Mouse (Mus musculus) adrenal gland, postnatal 25 days (tissue): ENCODE measurements around the gene Gm7029. TPM values are rescaled to one million over a fixed set of nuclear protein-coding genes. Genes with fewer than 3 reads are reported as not detected.
"Not testable (repeated sequence)": the region's sequence is repeated elsewhere in the genome, so short reads cannot be mapped to it uniquely, and the experiment has no call there.

Experiments
- DNase-seq: peaks from one replicate; pipeline ENCODE4 v3.0.0; 2021; ENCODE audit warnings: mixed read lengths
- long read RNA-seq: library from polyadenylated mRNA; stranded (forward); transcript quantifications from one replicate; pipeline ENCODE4 v2.0.0, GENCODE M21; 2021
- total RNA-seq: library from RNA; stranded (reverse); gene quantifications from 2 replicates; pipeline ENCODE4 v1.2.3, GENCODE M21; 2021

Gene Gm7029
- total RNA-seq: not detected in 2 replicates
- long read RNA-seq: 0 reads

DNA sequence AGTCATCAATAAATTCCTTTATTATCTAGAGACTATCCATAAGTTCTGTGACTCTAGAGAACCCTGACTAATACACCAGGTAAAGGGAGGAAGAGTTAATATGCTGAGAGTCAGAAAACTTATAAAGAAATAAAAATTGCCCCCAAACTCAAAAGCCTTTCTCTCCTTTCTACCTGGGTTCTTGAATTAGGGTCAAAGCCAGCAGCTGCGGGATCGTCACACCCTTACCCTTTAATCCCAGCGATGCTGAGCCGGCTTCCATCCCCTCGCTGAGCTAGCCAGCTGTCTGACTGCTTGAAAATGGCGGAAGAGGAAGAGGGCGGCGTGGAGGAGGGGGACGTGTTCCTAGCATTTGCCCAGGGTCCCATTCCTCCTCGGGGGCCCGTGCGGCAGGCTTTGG lies at the start of gene Gm7029:
Gene Gm7029, plus strand, starts transcription at position 301 of the 400 bp plus-strand sequence.
- DNase-seq: not testable (repeated sequence)

DNA sequence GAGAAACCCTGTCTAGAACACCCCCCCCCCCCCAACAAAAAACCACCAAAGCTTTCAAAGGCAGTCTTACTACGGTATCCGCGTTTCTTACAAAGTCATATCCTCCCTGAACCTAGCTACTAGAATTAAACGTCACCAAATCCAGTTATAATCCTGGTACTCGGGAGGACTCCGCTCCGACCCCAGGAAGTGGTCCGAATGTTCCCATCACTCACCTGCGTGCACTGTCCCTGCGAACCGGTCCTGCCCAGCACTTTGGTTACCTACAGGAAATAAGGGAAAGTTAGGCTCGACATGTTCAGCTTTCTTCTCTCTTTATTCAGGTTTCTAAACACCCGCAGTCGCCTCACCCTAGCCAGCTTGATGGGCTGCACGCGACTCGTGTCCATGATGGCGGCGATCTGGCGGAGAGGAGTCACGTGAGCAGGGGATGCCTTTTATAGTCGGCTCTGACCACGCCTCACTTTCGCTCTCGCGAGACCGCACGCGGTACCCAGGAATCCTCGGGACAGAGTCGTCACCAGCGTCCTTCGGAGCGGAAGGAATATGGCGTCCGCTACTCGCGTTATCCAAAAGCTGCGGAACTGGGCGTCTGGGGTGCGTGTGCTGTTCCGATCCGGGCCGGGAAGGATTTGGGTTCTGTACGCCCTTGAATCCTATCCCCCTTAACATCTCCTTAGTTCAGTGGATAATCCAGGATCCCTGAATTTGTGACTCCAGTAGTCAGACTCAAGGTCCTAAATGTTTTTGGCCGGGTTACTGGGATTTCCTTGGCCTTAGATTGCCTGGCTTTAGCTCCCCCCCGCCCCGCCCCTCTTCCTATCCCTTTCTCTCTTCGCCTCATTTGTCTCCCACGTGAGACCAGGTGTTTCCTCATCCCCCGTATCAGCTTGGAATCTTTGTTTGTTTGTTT lies 49.3 kb upstream of the Gm7029 start, which contains the start of the genes Rps28 and Ndufa7:
Gene Rps28, minus strand, starts transcription at position 479 of the 913 bp plus-strand sequence.
Gene Ndufa7, plus strand, starts transcription at position 489 of the 913 bp plus-strand sequence.
- peak; percentile 95 for DNase-seq

DNA sequence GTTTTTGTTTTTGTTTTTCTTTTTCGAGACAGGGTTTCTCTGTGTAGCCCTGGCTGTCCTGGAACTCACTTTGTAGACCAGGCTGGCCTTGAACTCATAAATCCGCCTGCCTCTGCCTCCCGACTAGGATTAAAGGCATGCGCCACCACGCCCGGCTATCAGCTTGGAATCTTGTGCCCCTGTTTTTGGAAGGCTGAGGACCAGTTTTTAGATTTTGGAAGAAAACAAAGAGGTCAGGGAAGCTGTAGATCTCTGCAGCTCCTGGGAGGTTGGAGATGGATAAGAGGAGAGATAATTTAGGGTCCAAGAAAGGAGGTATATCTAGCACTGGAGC lies 48.7 kb upstream of the Gm7029 start:
- not testable (repeated sequence) for DNase-seq

- no peak for DNase-seq
These were observed 48.2 kb upstream of the Gm7029 start for GRCm38 (mm10) chr17:33825462-33825861.

DNA sequence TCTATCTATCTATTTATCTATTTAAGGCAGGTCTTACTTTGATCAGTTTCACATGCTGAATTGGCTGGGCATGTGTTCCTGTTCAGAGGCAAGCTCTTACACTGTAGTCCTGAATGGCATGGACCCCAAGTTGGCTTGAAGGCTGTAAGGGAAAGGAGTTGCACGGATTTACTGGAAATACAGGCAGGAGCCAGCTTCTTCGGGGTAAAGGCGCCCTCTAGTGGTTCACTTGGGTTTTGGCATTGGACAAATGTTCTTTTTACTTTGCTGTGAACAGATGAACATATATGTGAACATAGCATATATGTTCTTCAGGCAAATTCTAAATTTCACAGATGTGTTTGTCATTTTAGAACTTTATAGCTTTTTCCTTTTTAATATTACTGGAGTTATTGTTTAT lies 46.8 kb upstream of the Gm7029 start:
- DNase-seq: peak; percentile 64

DNA sequence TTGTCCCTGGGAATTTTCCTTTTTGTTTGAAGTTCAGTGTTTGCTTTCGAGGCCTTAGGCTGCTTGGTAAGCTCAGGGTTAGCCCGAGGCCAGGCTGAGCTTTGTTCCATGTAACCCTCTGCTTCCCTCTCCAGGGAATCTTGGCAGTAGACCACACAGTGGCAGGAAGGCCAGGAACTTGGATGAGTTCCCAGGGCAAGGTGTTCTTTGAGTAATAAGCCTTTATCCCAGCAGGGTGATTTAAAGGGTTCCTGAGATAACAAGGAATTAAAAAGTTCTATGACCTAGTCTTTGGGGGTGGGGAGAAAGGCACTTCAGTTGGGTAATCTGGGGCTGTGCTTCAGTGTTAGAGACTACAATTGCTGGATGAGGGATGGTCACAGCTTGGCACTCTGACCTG lies 44.7 kb upstream of the Gm7029 start:
- DNase-seq: peak; percentile 68

GRCm38 (mm10) chr17:33829561-33829960 lies 44.1 kb upstream of the Gm7029 start:
- DNase-seq: no peak

DNA sequence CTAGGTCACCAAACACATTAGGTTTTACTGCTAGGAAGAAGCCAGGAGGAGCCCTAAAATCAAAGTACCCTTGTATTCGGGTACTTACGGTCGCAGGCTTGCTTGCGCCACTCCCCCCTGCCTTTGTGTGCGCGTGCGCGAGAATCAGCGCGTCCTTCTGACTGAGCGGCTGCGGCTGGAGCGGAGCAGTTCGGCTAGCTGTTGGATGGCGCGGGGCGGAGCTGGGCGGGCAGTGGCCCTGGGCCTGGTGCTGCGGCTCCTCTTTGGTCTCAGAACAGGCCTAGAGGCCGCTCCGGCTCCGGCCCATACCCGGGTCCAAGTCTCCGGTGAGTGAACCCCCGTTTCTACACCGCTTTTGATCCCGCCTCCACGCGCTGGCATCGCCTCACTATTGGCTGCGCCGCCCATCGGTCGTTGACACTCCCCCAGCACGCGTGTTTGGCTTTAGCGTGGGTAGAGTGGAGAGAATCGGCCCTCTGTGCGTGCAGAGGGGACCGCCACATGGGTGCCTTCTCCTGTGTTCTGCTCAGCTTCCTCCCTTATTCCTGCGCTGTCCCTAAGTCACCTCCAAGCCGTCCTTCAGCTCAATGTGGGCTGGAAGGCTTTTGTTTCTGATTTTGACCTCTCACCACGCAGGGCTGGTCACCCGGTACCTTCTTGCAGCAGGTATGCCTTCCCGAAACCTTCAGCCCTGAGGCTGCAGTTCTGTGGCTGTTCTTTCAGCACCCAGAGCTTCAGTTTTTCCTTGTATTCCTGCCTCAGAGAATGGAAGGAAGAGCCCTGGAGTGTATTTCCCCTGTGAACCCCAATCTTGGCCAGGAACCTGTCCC lies 30.5 kb upstream of the Gm7029 start, which contains the start of gene Cd320:
Gene Cd320, plus strand, starts transcription at position 126 of the 830 bp plus-strand sequence.
- DNase-seq: peak; percentile 90

DNA sequence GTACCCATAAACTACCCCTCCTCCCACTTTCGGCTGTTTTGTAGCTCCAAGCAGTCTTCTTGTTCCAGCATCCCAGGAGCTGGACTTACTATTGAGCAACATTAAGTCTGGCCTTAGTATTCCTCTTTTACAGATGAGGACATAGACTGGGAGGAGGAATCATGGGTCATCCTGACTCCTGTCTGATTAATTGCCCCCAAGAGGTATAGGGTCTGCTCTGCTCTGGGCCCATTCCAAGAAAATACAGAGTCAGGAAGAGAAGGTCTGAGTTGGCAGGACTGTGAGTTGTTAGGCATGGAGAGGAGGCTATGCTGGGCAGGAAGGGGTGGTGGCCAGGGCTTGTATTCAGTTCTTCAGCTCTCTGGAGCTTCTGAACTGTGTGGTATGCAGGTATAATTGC lies 29.4 kb upstream of the Gm7029 start:
- DNase-seq: no peak

- DNase-seq: no peak
These were observed 25.5 kb upstream of the Gm7029 start for GRCm38 (mm10) chr17:33848139-33848538.

DNA sequence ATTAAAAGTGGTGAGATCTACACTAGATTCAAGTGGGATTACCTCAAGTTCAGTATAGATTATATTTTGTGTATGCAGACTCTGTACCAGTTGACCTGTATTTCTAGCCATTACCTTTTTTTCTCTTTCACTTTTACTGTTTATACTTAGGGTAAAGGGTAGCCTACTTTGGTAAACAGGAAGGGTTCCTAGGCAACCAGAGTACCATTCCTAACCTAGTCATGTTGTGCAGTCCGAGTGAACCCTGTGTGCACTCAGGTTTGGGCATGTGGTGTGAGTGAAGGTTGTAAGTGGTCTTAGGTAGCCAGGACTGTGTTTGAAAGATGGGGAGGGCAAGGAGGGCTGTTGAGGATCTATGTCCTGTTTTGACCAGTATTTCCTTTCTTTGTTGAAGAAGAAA lies 22.3 kb upstream of the Gm7029 start:
- no peak for DNase-seq

- no peak for DNase-seq
These were observed 15.8 kb upstream of the Gm7029 start for GRCm38 (mm10) chr17:33857816-33858215.

DNA sequence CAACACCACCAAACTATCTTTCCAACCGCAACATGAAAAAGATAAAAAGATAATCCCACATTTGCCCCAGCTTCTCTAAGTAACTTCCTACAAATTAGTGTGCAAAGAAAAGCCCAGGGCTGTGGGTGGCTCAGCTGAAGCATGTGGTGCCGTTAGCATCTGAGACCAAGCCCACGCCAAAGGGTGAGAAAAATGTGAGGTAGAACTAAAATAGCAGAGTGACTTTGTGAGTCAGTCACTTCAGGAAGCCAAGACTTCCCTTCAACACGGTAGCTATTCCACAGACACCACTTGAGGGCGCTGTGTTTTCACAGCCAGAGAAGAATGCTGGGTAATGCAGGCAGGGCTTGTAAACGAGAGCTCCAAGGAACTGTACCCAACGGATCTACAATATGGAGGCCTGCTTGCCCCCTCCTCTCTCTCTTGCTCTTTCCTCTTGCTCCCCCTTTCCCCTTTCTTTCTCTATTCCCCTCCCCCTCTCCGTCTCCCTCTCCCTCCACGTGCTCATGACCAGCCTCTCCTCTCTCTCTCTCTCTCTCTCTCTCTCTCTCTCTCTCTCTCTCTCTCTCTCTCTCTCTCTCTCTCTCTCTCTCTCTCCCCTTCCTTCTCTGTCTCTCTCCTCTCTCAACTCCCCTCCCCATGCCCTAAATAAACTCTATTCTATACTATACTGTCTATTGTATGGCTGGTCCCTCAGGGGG lies 8.2 kb upstream of the Gm7029 start:
- peak; percentile 45 for DNase-seq

DNA sequence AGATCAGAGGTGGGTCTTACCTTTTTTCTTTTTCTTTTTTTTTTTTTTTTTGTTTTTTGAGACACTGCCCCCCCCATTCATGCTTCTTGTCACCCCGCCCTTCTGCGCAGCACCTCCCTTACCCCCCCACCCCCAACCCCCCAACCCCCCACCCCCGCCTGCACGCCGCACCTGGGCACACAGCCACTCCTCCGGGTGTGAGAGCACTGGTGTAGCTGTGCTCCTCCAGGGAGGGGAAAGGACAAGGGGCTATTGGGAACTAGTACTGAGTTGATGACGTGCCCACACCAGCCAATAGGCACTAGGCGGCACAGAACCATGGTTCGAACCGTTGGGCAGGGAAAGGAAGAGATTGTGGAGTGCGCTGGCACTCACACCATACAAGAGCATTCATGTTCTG lies 774 bp downstream of the Gm7029 start:
- peak; percentile 8 for DNase-seq

DNA sequence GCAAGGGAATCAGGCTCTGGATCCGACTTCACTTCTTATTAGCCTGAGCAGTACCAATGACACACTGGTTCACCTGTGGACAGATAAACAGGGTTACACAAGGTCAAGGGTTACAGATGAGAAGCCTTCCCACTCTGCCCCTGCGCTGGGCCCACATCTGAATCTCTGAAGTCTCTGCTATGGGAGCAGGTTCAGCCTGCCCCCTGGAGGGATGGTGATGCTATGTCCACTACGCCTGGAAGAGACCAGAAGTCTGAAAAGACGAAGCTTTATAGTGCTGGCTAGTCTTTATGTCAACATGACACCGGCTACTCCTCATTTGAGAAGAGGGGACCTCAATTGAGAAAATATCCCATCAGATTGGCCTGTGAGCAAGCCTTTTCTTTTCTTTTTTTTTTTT lies 2.2 kb downstream of the Gm7029 start:
- peak; percentile 14 for DNase-seq

GRCm38 (mm10) chr17:33884320-33884719 lies 10.7 kb downstream of the Gm7029 start:
- DNase-seq: not testable (repeated sequence)

GRCm38 (mm10) chr17:33887802-33888201 lies 14.2 kb downstream of the Gm7029 start:
- DNase-seq: not testable (repeated sequence)

DNA sequence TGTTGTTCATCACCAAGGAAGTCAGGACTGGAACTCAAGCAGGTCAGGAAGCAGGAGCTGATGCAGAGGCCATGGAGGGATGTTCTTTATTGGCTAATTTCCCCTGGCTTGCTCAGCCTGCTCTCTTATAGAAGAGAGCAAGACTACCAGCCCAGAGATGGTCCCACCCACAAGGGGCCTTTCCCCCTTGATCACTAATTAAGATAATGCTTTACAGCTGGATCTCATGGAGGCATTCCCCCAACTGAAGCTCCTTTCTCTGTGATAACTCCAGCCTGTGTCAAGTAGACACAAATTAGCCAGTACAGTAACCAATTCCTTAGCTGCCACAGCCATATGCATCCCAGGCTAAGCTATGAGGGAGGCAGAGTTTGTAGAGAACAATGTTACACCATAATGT lies 14.6 kb downstream of the Gm7029 start:
- not testable (repeated sequence) for DNase-seq

DNA sequence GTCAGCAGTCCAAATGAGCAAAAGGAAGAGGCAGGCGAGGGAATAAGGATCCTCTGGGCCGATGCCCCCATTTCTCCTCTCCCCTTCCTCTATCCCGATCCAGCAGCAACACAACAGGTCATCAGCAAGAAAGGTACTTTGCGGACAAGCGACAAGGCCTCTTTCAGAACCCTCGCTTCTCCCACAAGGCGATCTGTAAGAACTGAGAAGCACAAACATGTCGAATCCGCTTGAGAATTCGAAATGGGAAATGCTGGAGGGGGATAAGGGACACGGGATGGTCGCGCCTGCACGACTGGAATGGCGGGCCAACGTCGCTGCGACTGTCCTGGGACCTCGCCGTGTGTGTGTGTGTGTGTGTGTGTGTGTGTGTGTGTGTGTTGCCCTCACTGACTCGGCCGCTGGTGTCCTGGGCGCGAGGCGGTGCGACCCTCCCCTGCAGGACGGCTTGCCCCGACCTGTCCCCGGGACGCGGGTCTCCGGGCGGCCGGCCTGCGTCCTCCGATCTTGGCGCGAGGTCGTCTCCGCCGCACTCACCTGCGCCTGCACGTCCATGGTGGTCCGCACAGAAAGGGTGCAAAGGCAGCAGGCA lies 16.4 kb downstream of the Gm7029 start:
- not testable (repeated sequence) for DNase-seq

DNA sequence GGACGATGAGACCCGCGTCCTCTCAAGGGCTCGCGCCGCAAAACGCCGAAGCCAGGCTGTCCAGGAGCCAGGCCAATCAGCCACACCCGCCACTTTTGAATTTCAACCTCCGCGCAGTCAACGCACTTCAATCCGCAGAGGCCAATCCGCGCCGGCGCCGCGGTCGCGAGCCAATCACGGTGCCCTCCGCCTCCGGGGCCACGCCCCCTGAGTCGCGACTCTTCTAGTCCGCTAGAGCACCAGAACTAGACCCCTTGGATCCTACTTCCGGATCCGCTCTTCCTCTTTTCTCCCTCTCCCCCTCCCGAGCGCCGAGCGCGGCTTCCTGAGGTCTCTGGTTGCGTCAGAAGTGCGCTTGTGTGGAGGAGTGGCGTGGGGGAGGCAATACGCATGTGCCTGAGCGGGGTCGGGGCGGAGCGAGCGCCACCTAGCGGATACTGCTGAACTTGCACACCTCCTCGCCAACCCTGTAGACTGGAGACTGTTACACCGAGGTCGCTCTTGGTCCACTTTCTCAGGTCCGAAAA lies 17.0 kb downstream of the Gm7029 start, which contains the start of gene Kifc1:
Gene Kifc1, minus strand, starts transcription at position 129 of the 527 bp plus-strand sequence.
- DNase-seq: peak; percentile 97

GRCm38 (mm10) chr17:33891357-33891756 lies 17.7 kb downstream of the Gm7029 start:
- no peak for DNase-seq
